Mouse (Mus musculus): ENCODE results near the gene Stat6. TPM values are rescaled to one million over a fixed set of nuclear protein-coding genes. Genes with fewer than 3 reads are reported as not detected.
A peak's percentile ranks its signal among the peaks of the same experiment; 100 is the strongest.

The Stat6 gene
- total RNA-seq, 2 experiments from 2014 or later, result 46.0 to 71.6 TPM

DNA sequence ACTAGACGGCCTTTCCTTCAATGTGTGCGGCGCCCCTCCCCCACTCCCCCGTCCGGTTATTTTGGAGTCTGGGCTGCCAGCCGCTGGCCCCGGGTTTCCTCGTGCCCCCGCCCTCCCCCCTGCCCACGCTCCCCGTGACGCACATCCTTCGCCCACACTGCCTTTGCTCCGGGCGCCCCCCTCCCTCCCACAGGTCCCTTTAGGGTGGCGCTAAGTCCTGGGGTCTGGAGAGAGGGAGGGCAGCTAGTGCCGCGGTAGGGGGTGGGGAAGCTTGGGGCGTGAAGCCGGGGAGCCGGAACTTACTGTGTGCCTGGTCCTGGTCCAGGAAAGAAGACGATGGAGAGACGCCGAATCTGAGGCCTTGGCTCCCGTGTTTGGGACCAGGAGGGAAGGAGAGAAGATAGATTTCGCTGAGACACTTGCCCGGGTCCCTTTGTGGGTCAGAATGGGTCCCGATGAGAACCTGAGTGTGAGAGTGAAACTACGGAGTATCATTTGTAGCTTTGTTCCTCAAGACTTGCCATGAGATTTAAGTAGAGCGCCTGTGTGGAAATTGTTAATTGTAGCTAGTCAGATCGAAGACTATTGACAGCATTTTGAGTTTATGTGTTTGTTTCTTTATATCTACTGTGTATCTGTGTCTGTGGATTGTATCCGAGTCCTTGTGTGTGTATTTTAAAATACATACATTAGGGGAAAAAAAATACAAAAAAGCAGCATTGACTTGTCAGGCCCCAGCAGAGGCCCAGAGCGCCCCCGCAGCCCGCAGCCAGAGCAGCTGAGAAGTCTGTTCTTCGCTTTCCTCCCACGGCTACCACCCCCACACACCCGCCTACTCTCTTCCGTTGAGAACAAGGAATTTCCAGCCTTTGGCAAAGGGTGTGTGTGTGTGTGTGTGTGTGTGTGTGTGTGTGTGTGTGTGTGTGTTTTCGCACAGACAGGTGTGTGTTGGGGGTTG lies 25.6 kb downstream of the Stat6 start, which contains the start of gene Nab2:
TSS of gene Nab2 (minus strand) at position 476 of the 958 bp plus-strand sequence.
- peak; percentile 56 for ATAC-seq (replicated peaks; ENCODE audit: poor library complexity, severe bottlenecking)

DNA sequence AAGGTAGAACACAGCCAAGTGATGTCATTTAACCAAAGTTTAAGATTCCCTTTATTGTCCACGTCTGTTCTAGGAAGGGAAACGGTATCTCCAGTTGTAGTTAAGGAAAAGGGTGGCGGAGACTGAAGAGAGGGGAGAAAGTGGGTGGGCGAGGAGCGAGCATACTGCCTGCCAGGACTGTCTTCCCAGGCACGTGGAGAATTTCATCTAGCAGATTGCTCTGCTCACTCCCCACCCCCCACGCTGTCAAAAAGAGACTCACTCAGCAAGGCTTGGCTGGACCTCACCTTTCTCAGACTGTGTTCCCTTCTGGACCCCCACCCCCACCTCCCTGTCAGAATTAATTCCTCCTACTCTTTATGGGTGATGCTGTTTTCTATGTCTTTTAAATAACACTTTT lies 26.4 kb downstream of the Stat6 start:
- no peak for ATAC-seq (replicated peaks; ENCODE audit: poor library complexity, severe bottlenecking)

DNA sequence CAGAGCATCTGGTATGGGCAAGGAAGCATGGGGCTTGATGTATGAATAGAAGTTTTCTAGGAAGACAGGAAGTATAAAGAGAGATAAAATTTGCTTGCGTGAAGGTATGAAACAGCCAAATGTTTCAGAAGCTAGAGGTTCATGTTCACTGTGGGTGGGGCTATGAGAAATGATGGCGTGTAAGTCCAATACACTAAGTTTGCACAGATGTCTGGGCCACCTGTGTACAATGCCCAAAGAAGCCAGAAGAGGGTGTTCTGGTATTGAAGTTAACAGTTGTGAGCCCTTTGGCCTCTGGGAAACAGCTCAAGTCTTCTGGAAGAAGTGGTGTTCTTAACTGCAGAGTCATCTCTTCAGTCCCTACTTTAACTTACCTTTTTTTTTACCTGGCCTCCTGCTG lies 27.4 kb downstream of the Stat6 start:
- ATAC-seq (replicated peaks; ENCODE audit: poor library complexity, severe bottlenecking), result no peak

DNA sequence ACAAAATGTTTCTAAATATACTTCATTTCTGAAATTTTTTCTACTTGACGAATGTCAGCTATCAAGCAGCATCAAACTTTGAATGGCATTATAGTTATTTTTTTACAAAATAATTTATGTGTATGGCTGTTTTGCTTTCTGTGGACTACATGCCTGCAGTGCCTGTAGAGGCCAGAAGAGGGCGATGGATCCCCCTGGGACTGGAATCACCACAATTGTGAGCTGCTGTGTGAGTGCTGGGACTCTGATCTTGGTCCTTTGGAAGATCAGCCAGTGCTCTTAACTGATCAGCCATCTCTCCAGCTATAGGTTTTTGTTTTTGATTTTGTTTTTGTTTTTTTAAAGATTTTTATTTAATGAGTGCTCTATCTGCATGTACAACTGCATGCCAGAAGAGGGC lies 28.5 kb downstream of the Stat6 start:
- ATAC-seq (replicated peaks; ENCODE audit: poor library complexity, severe bottlenecking), result no peak

DNA sequence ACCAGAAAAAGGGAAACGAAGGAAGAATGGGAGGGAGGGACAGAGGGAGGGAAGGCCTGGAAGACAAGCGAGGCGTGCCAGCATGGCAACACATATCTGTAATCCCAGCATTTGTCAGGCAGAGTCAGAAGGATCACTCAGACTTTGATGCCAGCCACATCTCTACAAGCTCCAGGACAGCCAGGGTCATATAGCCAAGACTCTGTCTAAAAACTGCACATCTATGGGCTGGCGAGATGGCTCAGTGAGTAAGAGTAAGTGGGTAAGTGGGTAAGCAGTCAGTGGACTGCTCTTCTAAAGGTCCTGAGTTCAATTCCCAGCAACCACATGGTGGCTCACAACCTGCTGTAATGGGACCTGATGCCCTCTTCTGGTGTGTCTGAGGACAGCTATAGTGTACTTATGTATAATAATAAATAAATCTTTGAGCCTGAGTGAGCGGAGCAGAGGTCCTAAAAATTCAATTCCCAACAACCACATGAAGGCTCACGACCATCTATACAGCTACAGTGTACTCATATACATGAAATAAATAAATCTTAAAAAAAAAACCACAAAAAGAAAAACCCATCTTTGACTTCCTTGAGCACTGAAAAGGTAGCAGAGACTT lies 31.4 kb downstream of the Stat6 start:
- no peak for ATAC-seq (replicated peaks; ENCODE audit: poor library complexity, severe bottlenecking)

DNA sequence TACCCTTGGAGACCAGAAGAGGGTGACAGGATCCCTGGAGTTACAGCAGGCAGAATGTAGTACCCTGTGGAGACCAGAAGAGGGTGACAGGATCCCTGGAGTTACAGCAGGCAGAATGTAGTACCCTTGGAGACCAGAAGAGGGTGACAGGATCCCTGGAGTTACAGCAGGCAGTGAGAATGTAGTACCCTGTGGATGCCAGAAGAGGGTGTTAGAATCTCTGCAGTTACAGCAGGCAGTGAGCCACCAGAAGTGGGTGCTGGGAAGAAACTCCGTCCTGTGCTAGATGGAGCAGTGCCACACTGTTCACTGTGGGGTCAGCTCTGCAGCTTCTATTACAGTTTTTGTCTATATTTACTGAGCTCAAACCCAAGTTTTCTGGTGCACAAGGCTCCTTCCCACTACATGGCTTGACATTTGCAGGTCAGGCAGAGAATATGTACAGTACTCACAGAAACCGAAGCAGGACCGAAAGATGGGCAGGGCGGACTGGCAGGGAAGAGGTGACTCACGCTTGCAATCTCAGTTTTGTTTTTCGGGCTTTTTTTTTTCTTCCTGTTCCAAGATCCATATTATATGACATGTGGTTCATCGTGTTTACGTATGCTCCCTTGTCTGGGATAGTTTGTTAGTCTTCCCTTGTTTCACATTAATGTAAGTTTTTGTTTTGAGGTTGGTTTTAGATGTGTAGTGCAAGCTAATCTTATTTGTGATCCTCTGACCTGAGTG lies 32.2 kb downstream of the Stat6 start:
- ATAC-seq (replicated peaks; ENCODE audit: poor library complexity, severe bottlenecking), result peak; percentile 81

DNA sequence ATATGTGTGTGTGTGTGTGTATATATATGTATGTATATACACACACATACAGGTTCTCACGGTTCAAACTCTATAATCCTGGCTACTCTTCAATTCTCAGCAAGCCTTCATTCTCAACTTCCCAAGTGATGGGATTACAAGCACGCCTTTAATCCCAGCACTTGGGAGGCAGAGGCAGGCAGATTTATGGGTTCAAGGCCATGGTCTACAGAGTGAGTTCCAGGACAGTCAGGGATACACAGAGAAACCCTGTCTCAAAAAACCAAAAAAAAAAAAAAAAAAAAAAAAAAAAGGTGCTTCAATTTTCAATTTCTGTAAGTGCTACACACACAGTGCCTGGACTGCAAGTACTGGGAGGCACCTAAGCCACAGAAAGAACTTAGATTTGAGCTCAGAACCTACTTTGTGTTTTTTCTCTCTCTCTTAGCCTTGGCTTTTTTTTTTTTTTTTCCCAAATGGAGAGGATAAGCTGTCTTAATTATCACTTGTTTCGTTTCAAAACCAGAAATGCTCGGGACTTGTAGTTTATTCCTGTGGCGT lies 33.1 kb downstream of the Stat6 start:
- no peak for ATAC-seq (replicated peaks; ENCODE audit: poor library complexity, severe bottlenecking)

DNA sequence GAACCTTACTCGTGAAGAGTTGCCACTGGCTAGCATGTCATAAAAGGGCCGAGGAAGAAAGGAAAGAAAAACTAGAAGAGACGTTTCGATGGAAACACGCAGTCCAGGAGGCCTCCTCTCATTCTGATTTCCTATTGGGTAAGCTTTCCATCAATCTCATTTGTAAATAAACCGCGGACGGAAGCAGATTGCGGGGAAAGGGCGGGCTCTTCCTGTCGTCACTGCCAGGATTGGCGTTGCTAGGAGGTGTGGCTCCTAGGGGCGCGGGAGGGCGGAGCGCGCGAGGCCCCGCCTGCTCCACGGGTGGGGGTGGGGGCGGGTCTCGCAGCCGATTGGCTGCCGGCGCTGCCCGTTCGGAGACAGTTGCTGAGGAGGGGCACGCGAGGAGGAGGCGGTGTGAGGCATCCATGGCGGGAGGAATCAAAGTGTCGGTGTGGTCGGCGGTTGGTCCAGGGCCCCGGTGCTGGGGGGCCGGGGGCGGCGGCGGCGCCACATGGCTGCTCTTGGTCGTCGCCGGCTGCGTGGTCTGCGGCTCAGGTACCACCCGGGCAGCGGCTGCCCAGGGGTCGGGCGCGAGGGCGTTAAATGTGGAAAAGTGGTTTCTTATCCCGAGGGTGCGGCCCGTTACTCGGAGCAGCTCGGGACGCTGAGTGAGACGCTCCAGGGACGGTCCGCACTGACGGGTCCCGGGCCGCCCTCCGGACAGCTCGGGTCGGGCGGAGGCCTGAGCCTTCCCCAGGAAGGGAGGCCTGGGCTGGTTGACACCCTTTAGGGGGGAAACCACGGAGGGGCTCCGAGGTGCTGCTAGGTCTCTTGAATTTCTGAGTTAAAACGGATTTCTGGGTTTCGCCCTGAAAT lies 34.1 kb downstream of the Stat6 start:
- peak; percentile 87 for ATAC-seq (replicated peaks; ENCODE audit: poor library complexity, severe bottlenecking)

DNA sequence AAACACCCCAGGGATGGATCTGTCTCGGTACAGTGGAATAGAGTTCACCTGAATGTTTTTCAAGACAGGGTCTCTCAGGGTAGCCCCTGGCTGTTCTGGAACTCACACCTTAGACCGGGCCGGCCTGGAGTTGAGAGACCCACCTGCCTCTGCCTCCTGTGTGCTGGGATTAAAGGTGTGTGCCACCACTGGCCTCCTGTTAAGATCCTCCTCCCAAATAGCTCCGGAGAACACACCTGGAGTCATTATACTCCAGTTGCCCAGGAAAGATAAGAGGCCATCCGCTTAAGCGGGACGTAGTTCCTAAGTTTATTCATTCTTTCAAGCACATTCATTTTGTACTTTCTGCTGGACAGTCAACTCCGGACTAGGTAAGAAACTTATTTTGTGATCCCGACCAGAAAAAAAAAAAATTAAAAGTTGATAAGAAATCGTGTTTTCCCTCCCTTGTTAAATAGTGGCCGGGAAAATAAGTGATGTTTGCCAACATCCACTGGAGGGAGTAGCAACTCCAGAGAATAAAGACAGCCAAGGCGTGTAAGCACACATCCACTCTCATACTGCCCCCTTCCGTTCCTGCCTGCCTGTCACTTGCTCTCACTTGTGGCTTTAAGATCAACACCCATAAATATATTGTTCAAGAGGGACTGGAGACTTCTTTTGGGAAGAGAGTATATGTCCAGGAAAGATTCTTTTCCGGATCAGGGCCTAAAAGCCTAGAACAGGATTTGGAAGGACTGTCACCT lies 35.0 kb downstream of the Stat6 start:
- peak; percentile 35 for ATAC-seq (replicated peaks; ENCODE audit: poor library complexity, severe bottlenecking)

DNA sequence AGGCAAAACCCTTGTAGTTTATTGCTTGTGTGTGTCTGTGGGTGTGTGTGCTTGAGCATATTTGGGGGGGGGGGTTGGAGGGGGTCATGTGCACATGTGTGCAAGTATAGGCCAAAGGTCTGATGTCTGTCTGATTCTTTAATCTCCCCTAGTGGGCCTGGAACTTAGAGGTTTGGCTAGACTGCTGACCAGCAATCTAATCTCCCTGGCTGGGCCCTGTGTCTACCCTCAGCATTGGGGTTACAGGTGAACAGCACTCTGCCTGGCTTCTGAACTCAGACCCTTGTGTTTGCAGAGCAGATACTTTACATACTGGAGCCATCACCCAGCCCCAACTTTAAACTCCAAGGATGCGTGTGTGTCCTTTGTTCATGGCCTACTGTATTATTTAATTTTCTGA lies 36.4 kb downstream of the Stat6 start:
- no peak for ATAC-seq (replicated peaks; ENCODE audit: poor library complexity, severe bottlenecking)

DNA sequence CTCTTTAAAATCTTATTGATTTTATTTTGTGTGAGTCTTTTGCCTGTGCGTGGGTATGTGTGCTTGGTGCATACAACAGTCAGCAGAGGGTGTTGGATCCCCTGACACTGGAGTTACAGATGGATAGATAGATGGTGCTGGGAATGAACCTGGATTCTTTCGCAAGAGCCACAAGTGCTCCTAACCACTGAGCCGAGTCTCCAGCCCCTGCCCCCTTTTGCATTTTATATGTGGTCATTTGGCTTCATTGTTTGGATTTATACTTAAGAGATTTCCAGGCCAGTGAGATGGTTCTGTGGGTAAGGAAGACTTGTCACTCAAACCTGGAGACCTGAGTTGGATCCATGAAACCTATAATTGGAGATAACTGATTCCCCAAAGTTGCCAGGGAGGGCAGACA lies 37.1 kb downstream of the Stat6 start:
- ATAC-seq (replicated peaks; ENCODE audit: poor library complexity, severe bottlenecking), result no peak

DNA sequence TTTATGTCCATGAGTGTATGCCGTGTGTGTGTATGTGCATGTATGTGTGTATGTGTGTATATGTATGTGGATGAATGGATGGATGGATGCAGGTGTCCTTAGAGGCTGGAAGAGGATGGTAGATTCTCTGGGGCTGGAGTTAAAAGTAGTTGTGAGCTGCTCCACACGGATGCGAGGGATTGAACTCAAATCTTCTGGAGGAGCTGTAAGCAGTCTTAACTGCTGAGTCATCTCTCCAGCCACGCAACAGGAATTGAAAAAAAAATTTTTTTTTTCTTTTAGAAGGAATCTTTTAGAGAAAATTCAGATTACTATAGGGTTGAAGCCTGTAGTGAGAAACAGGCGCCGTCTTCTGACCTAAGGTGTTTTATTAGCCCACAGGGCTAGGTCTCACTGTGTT lies 40.1 kb downstream of the Stat6 start:
- no peak for ATAC-seq (replicated peaks; ENCODE audit: poor library complexity, severe bottlenecking)

DNA sequence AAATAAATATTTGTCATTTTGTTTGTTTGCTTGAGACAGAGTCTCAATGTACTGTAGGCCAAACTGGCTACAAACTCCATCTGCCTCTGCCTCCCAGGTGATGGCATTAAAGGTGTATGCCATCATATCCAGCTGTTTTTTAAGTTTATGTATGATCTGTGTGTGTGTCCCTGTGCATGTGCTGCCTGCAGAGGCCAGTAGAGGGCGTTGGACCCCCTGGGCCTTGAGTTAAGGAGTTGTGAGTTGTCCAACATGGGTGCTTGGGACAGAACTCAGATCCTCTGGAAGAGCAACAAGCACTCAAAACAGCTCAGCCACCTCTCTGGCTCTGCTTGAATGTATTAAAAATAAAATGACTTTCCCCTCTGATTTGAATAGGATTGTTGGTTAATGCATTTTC lies 48.3 kb downstream of the Stat6 start:
- ATAC-seq (replicated peaks; ENCODE audit: poor library complexity, severe bottlenecking), result no peak

DNA sequence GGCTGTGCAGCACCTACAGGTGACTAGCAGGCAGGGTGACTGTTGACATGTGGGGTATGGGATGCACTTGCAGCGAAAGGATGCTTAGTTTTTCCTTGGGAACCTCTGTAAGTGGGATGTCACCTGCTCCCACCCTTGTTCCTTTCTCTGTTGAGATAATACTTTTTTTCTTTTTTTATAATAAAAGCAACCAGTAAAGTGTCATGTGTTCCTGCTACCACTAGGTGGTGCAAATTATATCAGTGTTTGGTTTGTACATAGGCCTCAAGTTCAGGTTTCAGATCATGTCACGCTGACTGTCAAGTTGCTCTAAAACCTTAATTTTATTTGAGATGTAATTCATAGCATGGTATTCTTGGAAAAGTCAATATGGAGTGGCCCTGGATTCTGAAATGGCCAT lies 51.9 kb downstream of the Stat6 start:
- ATAC-seq (replicated peaks; ENCODE audit: poor library complexity, severe bottlenecking), result peak; percentile 62; the same call in 1 of the 2 replicates

DNA sequence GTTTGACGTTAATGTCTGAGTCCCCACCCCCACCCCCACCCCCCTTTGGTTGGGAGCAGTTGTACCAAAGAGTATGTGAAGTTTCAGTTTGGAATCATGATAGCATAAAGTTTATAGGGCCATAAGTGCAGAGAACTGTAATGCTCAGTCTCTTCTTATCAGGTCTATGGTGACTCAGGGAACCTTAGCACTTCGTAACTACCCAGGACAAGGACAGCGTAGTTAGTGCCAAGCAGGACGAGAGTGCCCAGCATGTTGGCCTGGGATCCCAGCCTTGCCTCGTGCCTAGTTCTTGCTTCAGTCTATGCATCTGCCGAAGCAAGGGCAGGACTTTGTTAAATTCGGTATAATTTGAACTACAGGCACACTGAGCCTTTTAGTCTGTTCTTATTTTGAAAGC lies 53.0 kb downstream of the Stat6 start:
- ATAC-seq (replicated peaks; ENCODE audit: poor library complexity, severe bottlenecking), result no peak

DNA sequence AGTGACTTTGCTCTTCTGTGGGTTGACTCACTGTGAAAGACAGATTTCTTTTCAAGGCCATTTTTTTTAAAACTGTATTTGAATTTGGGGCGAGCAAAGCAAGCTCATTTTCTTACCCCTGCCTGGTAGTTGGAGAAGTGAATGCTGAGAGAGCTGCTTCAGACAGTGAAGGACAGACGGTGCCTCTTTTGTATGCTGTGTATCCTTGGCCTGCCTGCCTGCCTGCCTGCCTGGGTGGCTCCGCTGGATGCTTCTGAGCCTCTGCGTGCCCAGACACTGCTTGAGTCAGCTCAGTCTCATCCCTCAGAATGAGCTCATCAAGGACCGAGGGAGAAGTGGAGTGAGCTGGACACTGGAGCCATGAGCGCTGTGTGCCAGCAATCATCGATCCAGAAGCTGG lies 56.2 kb downstream of the Stat6 start:
- no peak for ATAC-seq (replicated peaks; ENCODE audit: poor library complexity, severe bottlenecking)

DNA sequence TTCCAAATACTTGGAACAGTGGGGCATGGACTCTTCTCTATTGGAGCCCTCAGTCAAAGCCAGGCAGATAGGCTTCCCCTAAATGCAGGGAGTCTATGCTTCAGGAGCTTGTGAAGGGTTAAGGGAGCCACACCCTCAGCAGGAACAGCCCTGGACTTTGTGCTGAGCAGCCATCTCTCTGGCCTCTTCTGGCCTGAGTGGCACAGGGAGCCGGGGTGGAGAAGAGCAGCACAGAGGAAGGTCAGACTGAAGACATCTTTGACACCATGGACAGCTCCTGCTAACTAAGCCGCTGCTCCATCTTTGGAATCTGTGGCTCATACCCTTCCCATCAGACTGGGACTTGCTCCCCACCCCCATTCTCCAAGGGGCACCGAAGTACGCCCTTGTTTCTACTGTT lies 60.5 kb downstream of the Stat6 start:
- ATAC-seq (replicated peaks; ENCODE audit: poor library complexity, severe bottlenecking), result no peak

DNA sequence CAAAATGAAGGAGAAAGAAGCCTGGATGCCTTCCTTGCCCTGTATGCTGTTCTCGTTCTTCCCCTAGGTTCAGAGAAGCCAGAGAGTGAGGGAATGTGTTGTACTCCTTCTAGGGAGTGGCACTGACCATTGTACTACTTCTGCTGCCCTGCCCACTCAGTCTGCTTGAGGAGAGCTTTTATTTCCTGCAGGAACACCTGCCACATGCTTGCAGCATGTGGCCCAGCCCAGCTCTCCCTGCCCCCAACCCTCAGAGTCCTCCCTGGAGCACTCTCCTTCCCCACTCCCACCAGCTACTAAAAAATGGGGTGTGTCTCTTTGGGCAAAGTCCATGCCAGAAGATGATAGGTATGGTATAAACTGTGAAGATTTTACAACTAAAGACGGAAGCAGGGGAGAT lies 61.5 kb downstream of the Stat6 start:
- no peak for ATAC-seq (replicated peaks; ENCODE audit: poor library complexity, severe bottlenecking)

DNA sequence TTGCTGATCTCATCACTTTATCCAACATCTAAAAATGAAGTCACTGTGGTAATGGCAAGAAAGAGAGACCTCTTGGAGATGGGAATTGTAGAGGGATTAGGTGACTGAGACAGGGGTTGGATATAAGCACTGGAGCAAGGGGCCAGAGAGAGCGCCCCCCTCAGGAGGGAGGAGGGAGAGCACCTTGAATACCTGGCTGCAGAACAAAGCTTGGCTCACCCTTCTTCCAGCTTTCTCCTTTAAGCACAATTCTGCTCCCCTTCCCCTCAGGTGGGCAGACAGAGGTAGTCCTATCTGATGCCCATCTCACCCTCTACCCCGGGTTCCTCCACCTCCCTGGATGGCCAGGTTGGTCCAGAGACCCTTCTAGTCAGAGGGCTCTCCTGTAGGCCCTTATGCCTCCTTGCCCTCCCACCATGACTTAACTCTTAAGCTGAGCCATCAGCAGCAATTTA lies 62.0 kb downstream of the Stat6 start, which contains the start of gene Myo1a:
TSS of gene Myo1a (plus strand) at position 405 of the 455 bp plus-strand sequence.
- ATAC-seq (replicated peaks; ENCODE audit: poor library complexity, severe bottlenecking), result no peak

Data from granulocyte monocyte progenitor cell, adult 5-6 weeks (primary cell).